Comparison of ENCODE assay signal across 8 mouse cellular contexts in genomic region chr2:127362459-127363281, GRCm38 (mm10). TPM values are rescaled to one million over a fixed set of nuclear protein-coding genes. Genes with fewer than 3 reads are reported as not detected.
A peak's percentile ranks its signal among the peaks of the same experiment; 100 is the strongest.
DNase-seq lines count a peak whose midpoint lies in the region; ATAC-seq and TF ChIP-seq lines count a peak whose summit lies in the region.

TSS of gene Adra2b (plus strand) at chr2:127363208.

- H3K4me3 ChIP-seq in MEL (ENCODE audit: control insufficient read depth in 1 of 2, insufficient read depth in 1 of 2, low read depth in 2 of 2, low read length in 2 of 2): no peak within 1 kb of the TSS
- peak within 1 kb of the TSS; percentile 9 for H3K4me3 ChIP-seq in cerebellum, adult 2 months (replicated peaks; ENCODE audit: insufficient read depth, low read depth, low read length)
- H3K4me3 ChIP-seq in lung, embryonic 14.5 days (ENCODE audit: low read depth, low read length): peak within 1 kb of the TSS; percentile 42
- H3K4me3 ChIP-seq in olfactory bulb, adult 2 months (ENCODE audit: insufficient read depth, low read depth, low read length): peak within 1 kb of the TSS; percentile 28

- no peaks in the 10 kb centered on the region for H3K36me3 ChIP-seq in MEL (ENCODE audit: control insufficient read depth in 1 of 2, insufficient read depth in 2 of 2, low read length in 2 of 2)
- H3K36me3 ChIP-seq in lung, embryonic 14.5 days (ENCODE audit: insufficient read depth): no peaks in the 10 kb centered on the region

- peak within 1 kb of the TSS; percentile 79 for H3K4me2 ChIP-seq in lung, embryonic 14.5 days

- no peaks in the 10 kb centered on the region for H3K4me1 ChIP-seq in MEL (ENCODE audit: control insufficient read depth in 1 of 2, insufficient read depth in 2 of 2, low read length in 2 of 2)
- H3K4me1 ChIP-seq in cerebellum, adult 2 months (ENCODE audit: control insufficient read depth, insufficient read depth, low read length): no peaks in the 10 kb centered on the region; the same call in 1 of the 2 replicates
- H3K4me1 ChIP-seq in lung, embryonic 14.5 days (ENCODE audit: insufficient read depth): peaks cover 3% of the 10 kb centered on the region; the same call in 1 of the 2 replicates
- H3K4me1 ChIP-seq in olfactory bulb, adult 2 months (ENCODE audit: control insufficient read depth, insufficient read depth, low read length): peaks cover 17% of the 10 kb centered on the region

- no peak for TF ChIP-seq EP300 in MEL (IDR thresholded peaks at IDR 0.05; ENCODE audit: low read depth in 1 of 2, low read length in 2 of 2)

- H3K27me3 ChIP-seq in MEL (ENCODE audit: control insufficient read depth in 1 of 2, insufficient read depth in 2 of 2, low read length in 2 of 2): peaks cover 2 to 8% of the 10 kb centered on the region in 2 experiments
- peaks cover 3% of the 10 kb centered on the region; the same call in 1 of the 2 replicates for H3K27me3 ChIP-seq in cerebellum, adult 2 months (ENCODE audit: control insufficient read depth, insufficient read depth, low read length)
- H3K27me3 ChIP-seq in lung, embryonic 14.5 days (ENCODE audit: insufficient read depth, low read length): peaks cover 54% of the 10 kb centered on the region

- no peak within 1 kb of the TSS for H3K27ac ChIP-seq in MEL (ENCODE audit: control insufficient read depth, low read depth, low read length)
- no peak within 1 kb of the TSS for H3K27ac ChIP-seq in cerebellum, adult 2 months (ENCODE audit: insufficient read depth, low read length)
- no peak within 1 kb of the TSS for H3K27ac ChIP-seq in lung, embryonic 14.5 days (ENCODE audit: low read depth)
- H3K27ac ChIP-seq in olfactory bulb, adult 2 months (ENCODE audit: insufficient read depth, low read depth, low read length): no peak within 1 kb of the TSS

- peak; percentile 67 to 80 (median 79) for TF ChIP-seq CTCF in MEL (IDR thresholded peaks at IDR 0.05 in 2 of 3, conservative IDR thresholded peaks at IDR 0.05 in 1 of 3; ENCODE audit: control insufficient read depth in 1 of 3, insufficient read depth in 1 of 3, low read depth in 2 of 3, low read length in 3 of 3, poor library complexity in 1 of 3, severe bottlenecking in 1 of 3)
- peak; percentile 84 for TF ChIP-seq CTCF in cerebellum, adult 2 months (IDR thresholded peaks at IDR 0.05; ENCODE audit: borderline replicate concordance, insufficient read depth, low read depth, low read length)
- peak; percentile 86 for TF ChIP-seq CTCF in lung, embryonic 14.5 days (IDR thresholded peaks at IDR 0.05; ENCODE audit: low read depth)
- peak; percentile 89 for TF ChIP-seq CTCF in olfactory bulb, adult 2 months (IDR thresholded peaks at IDR 0.05; ENCODE audit: insufficient read depth, low read depth, low read length)

- TF ChIP-seq POLR2A in MEL (IDR thresholded peaks at IDR 0.05; ENCODE audit: control insufficient read depth in 1 of 2, insufficient read depth in 1 of 2, low read depth in 1 of 2, low read length in 2 of 2, poor library complexity in 1 of 2): no peak
- TF ChIP-seq POLR2A in cerebellum, adult 2 months (IDR thresholded peaks at IDR 0.05; ENCODE audit: borderline replicate concordance, insufficient read depth, low read length): no peak
- no peak for TF ChIP-seq POLR2A in olfactory bulb, adult 2 months (IDR thresholded peaks at IDR 0.05; ENCODE audit: insufficient read depth, low read depth, low read length)

- under 1% methylated on average over 49 of the region's 49 CpGs for WGBS in cerebellum, adult 2 months
- under 1% methylated on average over 48 of the region's 49 CpGs for WGBS in lung, embryonic 14.5 days
- under 1% methylated on average over 47 of the region's 49 CpGs for WGBS in olfactory bulb, adult 2 months

- H3K79me2 ChIP-seq in MEL (ENCODE audit: control insufficient read depth, insufficient read depth, low read length, poor library complexity): no peaks in the 10 kb centered on the region

- DNase-seq in MEL (ENCODE audit: low read depth, low spot score): peak; percentile 65
- peak; percentile 67 to 72 for DNase-seq in cerebellum, adult 2 months
- peak; percentile 85 for DNase-seq in forelimb bud, embryonic 11.5 days (ENCODE audit: low read depth, low spot score)
- peak; percentile 64 to 79 for DNase-seq in layer of hippocampus, adult 8-10 months (ENCODE audit: low spot score in 2 of 2)
- DNase-seq in lung, embryonic 14.5 days: peak; percentile 90
- DNase-seq in thymus, adult 18-20 months: peak; percentile 42 to 43

- H3K9ac ChIP-seq in MEL (ENCODE audit: control insufficient read depth, low read depth, low read length, poor library complexity, severe bottlenecking): no peak within 1 kb of the TSS
- H3K9ac ChIP-seq in lung, embryonic 14.5 days: peak within 1 kb of the TSS; percentile 32

- ATAC-seq in hematopoietic stem cell, adult 5-6 weeks (replicated peaks in 1 of 2; ENCODE audit: insufficient read depth in 1 of 2, low FRiP score in 2 of 2, low TSS enrichment in 1 of 2, low read depth in 1 of 2, poor library complexity in 2 of 2, severe bottlenecking in 2 of 2): peak; percentile 64 to 78
- peak; percentile 83 for ATAC-seq in lung, embryonic 14.5 days (ENCODE audit: insufficient read depth)

- no peaks in the 10 kb centered on the region for H3K9me3 ChIP-seq in MEL (replicated peaks; ENCODE audit: insufficient read depth, low read length)
- no peaks in the 10 kb centered on the region for H3K9me3 ChIP-seq in lung, embryonic 14.5 days (ENCODE audit: low read depth, low read length)

- TF ChIP-seq RAD21 in MEL (IDR thresholded peaks at IDR 0.05; ENCODE audit: low read depth, low read length): peak; percentile 78

TF ChIP-seq in MEL, 35 proteins besides CTCF, POLR2A, EP300 and RAD21:
- TF ChIP-seq ZC3H11A (IDR thresholded peaks at IDR 0.05; ENCODE audit: low read depth, low read length): peak; percentile 60
- no peak for TF ChIP-seq KAT2A (conservative IDR thresholded peaks at IDR 0.05; ENCODE audit: low read depth, low read length)
- peak; percentile 79 for TF ChIP-seq SMC3 (IDR thresholded peaks at IDR 0.05; ENCODE audit: low read depth, low read length)
TF ChIP-seq in MEL: peak in this region for 2.

RNA-seq across cellular contexts. Expression of gene Adra2b, which starts in this region (rescaled TPM):
- total RNA-seq in MEL (2012; rRNA removed): not detected in 2 replicates
- not detected for polyA plus RNA-seq in MEL (2012; ENCODE audit: insufficient read depth in 1 of 2, insufficient read length in 2 of 2, low read depth in 1 of 2, low replicate concordance in 2 of 2, missing spikeins in 1 of 2)
- 0.64 and 1.2 TPM in 2 replicates for polyA plus RNA-seq in cerebellum, adult 2 months (2012; rRNA removed)
- 0.45 TPM in 1 of 2 replicates, not detected in the other for total RNA-seq in hematopoietic stem cell, adult 5-6 weeks (2017)
- total RNA-seq in layer of hippocampus, adult 8-10 months (2022): under 1 TPM in 3 of 4 experiments, not detected in 1; 0.09 to 0.41 (median 0.12) TPM
- polyA plus RNA-seq in lung, embryonic 14.5 days (2014; fragmentation: Nextera tagmentation; extraction: Ambion mirVana): not detected in 2 replicates
- polyA plus RNA-seq in olfactory bulb, adult 2 months (2012; ENCODE audit: insufficient read depth, insufficient read length, low replicate concordance, missing spikeins): not detected in 2 replicates

Comparison
In these comparisons a context has a peak if more than half of its experiments do, and no peak if none do; other contexts are left out.
1. Peak in DNase-seq in MEL; RNA of the gene not detected or under 1 TPM.
2. Peak in ATAC-seq in hematopoietic stem cell, adult 5-6 weeks; RNA of the gene not detected or under 1 TPM.
3. Peak in DNase-seq in layer of hippocampus, adult 8-10 months; RNA of the gene not detected or under 1 TPM.
4. Peak in DNase-seq, ATAC-seq, H3K4me3 ChIP-seq, H3K9ac ChIP-seq and H3K4me2 ChIP-seq in lung, embryonic 14.5 days; RNA of the gene not detected or under 1 TPM.
5. H3K4me3 ChIP-seq: peak in cerebellum, adult 2 months (single experiment) and olfactory bulb, adult 2 months (single experiment); none in MEL (0 of 2).
6. Peak in every context shown above with its lines, with median percentiles within 50 percentile points of each other: DNase-seq and CTCF ChIP-seq.